Comparison of ENCODE assay signal across 8 mouse cellular contexts in the genomic region with DNA sequence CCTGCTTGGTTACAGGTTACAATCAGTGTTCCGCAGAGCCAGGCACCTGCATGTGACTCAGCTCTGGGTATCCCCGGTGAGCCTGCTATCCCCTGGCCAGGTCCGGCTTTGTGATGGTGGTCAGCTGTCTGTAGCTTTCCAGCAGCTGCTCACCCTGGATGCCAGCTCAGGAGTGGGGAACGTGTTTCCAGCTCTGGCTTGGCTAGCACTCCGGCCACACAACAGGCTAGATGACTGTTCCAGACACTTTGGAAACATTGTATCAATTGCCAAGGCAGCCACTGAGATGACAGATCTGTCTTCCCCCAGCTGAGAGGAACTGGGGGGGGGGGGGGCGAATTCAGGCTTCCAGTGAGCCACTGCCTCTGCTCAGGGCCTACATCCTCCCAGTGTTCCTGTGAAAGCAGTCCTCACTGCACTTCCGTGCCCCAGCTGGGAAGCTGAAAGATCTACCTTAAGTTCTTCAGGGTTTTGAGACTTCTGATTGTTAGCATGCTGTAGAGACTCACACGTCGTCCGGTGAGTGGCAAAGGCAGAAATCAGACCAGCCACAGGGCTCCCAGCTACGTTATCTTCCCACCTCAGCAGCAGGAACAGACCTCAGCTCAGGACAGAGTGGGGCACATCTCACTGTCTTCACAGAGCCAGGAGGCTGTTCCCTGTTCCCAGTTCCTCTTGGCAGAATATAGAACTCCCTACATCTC.
DNase-seq lines count a peak whose midpoint lies in the region; ATAC-seq and TF ChIP-seq lines count a peak whose summit lies in the region.

No protein-coding gene starts in this region.

- no peak; the same call in 1 of the 2 replicates for TF ChIP-seq CTCF in lung, postnatal 0 days (IDR thresholded peaks at IDR 0.05)
- no peak for TF ChIP-seq CTCF in intestine, postnatal 0 days (IDR thresholded peaks at IDR 0.05; ENCODE audit: low read depth)

- H3K27ac ChIP-seq in hindbrain, embryonic 12.5 days, result peak overlapping the region; percentile 18; the same call in 1 of the 2 replicates
- no peak overlapping the region for H3K27ac ChIP-seq in hindbrain, embryonic 11.5 days (ENCODE audit: low read depth, low read length)
- peak overlapping the region; percentile 11; the same call in 1 of the 2 replicates for H3K27ac ChIP-seq in heart, embryonic 15.5 days
- no peak overlapping the region for H3K27ac ChIP-seq in lung, postnatal 0 days (ENCODE audit: low read length)
- H3K27ac ChIP-seq in intestine, postnatal 0 days (ENCODE audit: low read depth, low read length), result no peak overlapping the region
- H3K27ac ChIP-seq in forebrain, embryonic 16.5 days (ENCODE audit: low read length), result no peak overlapping the region

- TF ChIP-seq EP300 in lung, postnatal 0 days (IDR thresholded peaks at IDR 0.05), result no peak

- ATAC-seq in hindbrain, embryonic 12.5 days (ENCODE audit: low FRiP score), result no peak
- no peak for ATAC-seq in hindbrain, embryonic 11.5 days (ENCODE audit: low FRiP score)
- 0 out of 2 replicates have a peak, but pooled peaks have one; percentile 9 for ATAC-seq in heart, embryonic 15.5 days (replicated peaks; ENCODE audit: insufficient number of reproducible peaks, insufficient read depth, low FRiP score, low read depth)
- peak; percentile 46 for ATAC-seq in lung, postnatal 0 days
- no peak for ATAC-seq in intestine, postnatal 0 days
- no peak for ATAC-seq in forebrain, embryonic 16.5 days

- 79% methylated on average over 11 of the region's 11 CpGs for WGBS in hindbrain, embryonic 12.5 days
- 79% methylated on average over 11 of the region's 11 CpGs for WGBS in hindbrain, embryonic 11.5 days
- 41% methylated on average over 11 of the region's 11 CpGs for WGBS in heart, embryonic 15.5 days
- WGBS in lung, postnatal 0 days, result 57% methylated on average over 11 of the region's 11 CpGs
- WGBS in intestine, postnatal 0 days, result 69% methylated on average over 11 of the region's 11 CpGs
- 67% methylated on average over 11 of the region's 11 CpGs for WGBS in forebrain, embryonic 16.5 days

- DNase-seq in hindbrain, embryonic 11.5 days (ENCODE audit: low spot score), result no peak
- peak; percentile 36 for DNase-seq in c-Kit-positive CD71-positive TER-119-negative erythroid progenitor cells, embryonic 14.5 days (ENCODE audit: low read depth)
- DNase-seq in lung, postnatal 0 days (ENCODE audit: low spot score), result peak; percentile 81
- DNase-seq in neural tube, embryonic 10.5 days (ENCODE audit: extremely low spot score, low spot score), result no peak

- no peaks in the 10 kb centered on the region for H3K9me3 ChIP-seq in hindbrain, embryonic 12.5 days (replicated peaks)
- no peaks in the 10 kb centered on the region for H3K9me3 ChIP-seq in hindbrain, embryonic 11.5 days (ENCODE audit: control insufficient read depth, low read length)
- H3K9me3 ChIP-seq in heart, embryonic 15.5 days (replicated peaks), result no peaks in the 10 kb centered on the region
- no peaks in the 10 kb centered on the region for H3K9me3 ChIP-seq in lung, postnatal 0 days (ENCODE audit: low read length)
- H3K9me3 ChIP-seq in intestine, postnatal 0 days (ENCODE audit: control insufficient read depth), result no peaks in the 10 kb centered on the region
- no peaks in the 10 kb centered on the region for H3K9me3 ChIP-seq in forebrain, embryonic 16.5 days (ENCODE audit: control insufficient read depth, low read length)

- H3K4me2 ChIP-seq in hindbrain, embryonic 12.5 days (replicated peaks), result no peak overlapping the region
- H3K4me2 ChIP-seq in hindbrain, embryonic 11.5 days (replicated peaks; ENCODE audit: low read depth, low read length), result no peak overlapping the region
- no peak overlapping the region for H3K4me2 ChIP-seq in heart, embryonic 15.5 days
- no peak overlapping the region for H3K4me2 ChIP-seq in lung, postnatal 0 days (replicated peaks; ENCODE audit: low read depth, low read length)
- no peak overlapping the region for H3K4me2 ChIP-seq in intestine, postnatal 0 days (replicated peaks; ENCODE audit: low read depth)
- H3K4me2 ChIP-seq in forebrain, embryonic 16.5 days (ENCODE audit: low read length), result no peak overlapping the region

- no peak overlapping the region for H3K4me3 ChIP-seq in hindbrain, embryonic 12.5 days
- no peak overlapping the region for H3K4me3 ChIP-seq in hindbrain, embryonic 11.5 days (ENCODE audit: low read depth, low read length)
- H3K4me3 ChIP-seq in heart, embryonic 15.5 days, result no peak overlapping the region
- no peak overlapping the region for H3K4me3 ChIP-seq in lung, postnatal 0 days (ENCODE audit: low read depth, low read length)
- no peak overlapping the region for H3K4me3 ChIP-seq in intestine, postnatal 0 days (ENCODE audit: low read depth, low read length)
- no peak overlapping the region for H3K4me3 ChIP-seq in forebrain, embryonic 16.5 days (replicated peaks; ENCODE audit: low read length)

- no peaks in the 10 kb centered on the region for H3K27me3 ChIP-seq in hindbrain, embryonic 12.5 days
- H3K27me3 ChIP-seq in hindbrain, embryonic 11.5 days (ENCODE audit: control insufficient read depth, insufficient read depth, low read length), result no peaks in the 10 kb centered on the region
- no peaks in the 10 kb centered on the region for H3K27me3 ChIP-seq in heart, embryonic 15.5 days
- H3K27me3 ChIP-seq in lung, postnatal 0 days (replicated peaks; ENCODE audit: insufficient read depth, low read length), result no peaks in the 10 kb centered on the region
- no peaks in the 10 kb centered on the region for H3K27me3 ChIP-seq in intestine, postnatal 0 days (replicated peaks; ENCODE audit: control insufficient read depth, insufficient read depth, low read length)
- no peaks in the 10 kb centered on the region for H3K27me3 ChIP-seq in forebrain, embryonic 16.5 days (replicated peaks; ENCODE audit: control insufficient read depth, insufficient read depth, low read length)

- H3K9ac ChIP-seq in hindbrain, embryonic 12.5 days, result no peak overlapping the region
- no peak overlapping the region for H3K9ac ChIP-seq in hindbrain, embryonic 11.5 days (ENCODE audit: low read depth, low read length)
- no peak overlapping the region for H3K9ac ChIP-seq in heart, embryonic 15.5 days
- H3K9ac ChIP-seq in lung, postnatal 0 days (replicated peaks; ENCODE audit: low read depth), result no peak overlapping the region
- H3K9ac ChIP-seq in intestine, postnatal 0 days (ENCODE audit: low read depth, low read length), result no peak overlapping the region
- no peak overlapping the region for H3K9ac ChIP-seq in forebrain, embryonic 16.5 days (replicated peaks; ENCODE audit: low read depth, low read length)

- peaks cover 64% of the 10 kb centered on the region for H3K4me1 ChIP-seq in hindbrain, embryonic 12.5 days
- H3K4me1 ChIP-seq in hindbrain, embryonic 11.5 days (replicated peaks; ENCODE audit: control insufficient read depth, insufficient read depth, low read length), result peaks cover 4% of the 10 kb centered on the region
- H3K4me1 ChIP-seq in heart, embryonic 15.5 days (replicated peaks), result peaks cover 54% of the 10 kb centered on the region
- H3K4me1 ChIP-seq in lung, postnatal 0 days (ENCODE audit: insufficient read depth, low read depth, low read length), result no peaks in the 10 kb centered on the region
- no peaks in the 10 kb centered on the region for H3K4me1 ChIP-seq in intestine, postnatal 0 days (replicated peaks; ENCODE audit: control insufficient read depth, insufficient read depth, low read length)
- peaks cover 60% of the 10 kb centered on the region for H3K4me1 ChIP-seq in forebrain, embryonic 16.5 days (replicated peaks; ENCODE audit: control insufficient read depth, insufficient read depth, low read length)

- peaks cover 11% of the 10 kb centered on the region for H3K36me3 ChIP-seq in hindbrain, embryonic 12.5 days
- H3K36me3 ChIP-seq in hindbrain, embryonic 11.5 days (ENCODE audit: control insufficient read depth, insufficient read depth, low read length), result no peaks in the 10 kb centered on the region
- H3K36me3 ChIP-seq in heart, embryonic 15.5 days, result no peaks in the 10 kb centered on the region; the same call in 1 of the 2 replicates
- no peaks in the 10 kb centered on the region for H3K36me3 ChIP-seq in lung, postnatal 0 days (ENCODE audit: insufficient read depth, low read length)
- H3K36me3 ChIP-seq in intestine, postnatal 0 days (ENCODE audit: control insufficient read depth, insufficient read depth), result peaks cover 14% of the 10 kb centered on the region; the same call in 1 of the 2 replicates
- H3K36me3 ChIP-seq in forebrain, embryonic 16.5 days (ENCODE audit: control insufficient read depth, insufficient read depth), result no peaks in the 10 kb centered on the region

Comparison
In these comparisons a context has a peak if more than half of its experiments do, and no peak if none do; other contexts are left out.
1. H3K27ac ChIP-seq: peak in hindbrain, embryonic 12.5 days (single experiment) and heart, embryonic 15.5 days (single experiment); none in hindbrain, embryonic 11.5 days (single experiment), lung, postnatal 0 days (single experiment), intestine, postnatal 0 days (single experiment) and forebrain, embryonic 16.5 days (single experiment).
2. ATAC-seq: peak in heart, embryonic 15.5 days (single experiment) and lung, postnatal 0 days (single experiment); none in hindbrain, embryonic 12.5 days (single experiment), hindbrain, embryonic 11.5 days (single experiment), intestine, postnatal 0 days (single experiment) and forebrain, embryonic 16.5 days (single experiment).
3. DNase-seq: peak in c-Kit-positive CD71-positive TER-119-negative erythroid progenitor cells, embryonic 14.5 days (single experiment) and lung, postnatal 0 days (single experiment); none in hindbrain, embryonic 11.5 days (single experiment) and neural tube, embryonic 10.5 days (single experiment).